In the genomic region with DNA sequence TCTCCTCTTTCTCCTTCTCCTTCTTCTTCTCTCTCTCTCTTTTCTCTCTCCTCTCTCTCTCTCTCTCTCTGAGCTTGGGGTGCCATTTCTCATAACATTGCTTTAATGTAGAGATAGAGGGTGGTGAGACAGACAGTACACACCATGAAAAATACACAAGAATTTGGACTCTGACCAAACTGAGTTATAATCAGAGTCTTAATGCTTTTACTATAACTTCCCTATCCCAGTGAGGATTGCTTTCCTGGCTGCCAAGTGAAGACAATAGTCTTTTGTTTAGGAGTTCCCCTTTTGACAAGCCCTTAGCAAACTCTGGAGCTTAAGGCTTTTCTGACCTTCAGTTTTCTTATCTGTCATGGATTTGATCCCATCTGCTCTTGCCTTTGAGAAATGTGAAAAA, we compare ENCODE assay signal across 12 mouse cellular contexts. TPM values are rescaled to one million over a fixed set of nuclear protein-coding genes. Genes with fewer than 3 reads are reported as not detected.
DNase-seq lines count a peak whose midpoint lies in the region; ATAC-seq and TF ChIP-seq lines count a peak whose summit lies in the region.
"Had no signal": no experiment of that assay in that cellular context is flagged by ENCODE, and none has a peak within 500 bp of the region (broad histone marks: within the 10 kb centered on the region; RNA-seq: fewer than 3 reads in every experiment).

No protein-coding gene starts in this region.

- no peak for ATAC-seq in kidney, postnatal 0 days (replicated peaks; ENCODE audit: low FRiP score, low read depth)
- ATAC-seq in embryonic facial prominence, embryonic 13.5 days (ENCODE audit: insufficient number of reproducible peaks, insufficient read depth, low FRiP score, low TSS enrichment, low read depth): no peak
- ATAC-seq in intestine, embryonic 16.5 days: peak; percentile 68
- no peak for ATAC-seq in stomach, embryonic 14.5 days (ENCODE audit: insufficient number of reproducible peaks, insufficient read depth, low FRiP score, low read depth)
- ATAC-seq: midbrain, embryonic 13.5 days had no signal

- no peak overlapping the region for H3K9ac ChIP-seq in kidney, postnatal 0 days (ENCODE audit: low read depth, low read length)
- H3K9ac ChIP-seq in embryonic facial prominence, embryonic 13.5 days: peak overlapping the region; percentile 75
- no peak overlapping the region for H3K9ac ChIP-seq in intestine, embryonic 16.5 days (ENCODE audit: low read depth, low read length)
- no peak overlapping the region for H3K9ac ChIP-seq in stomach, embryonic 14.5 days (replicated peaks; ENCODE audit: low read depth, low read length)
- H3K9ac ChIP-seq: midbrain, embryonic 13.5 days; neural tube, embryonic 12.5 days had no signal

- no peaks in the 10 kb centered on the region; the same call in 1 of the 2 replicates for H3K4me1 ChIP-seq in kidney, postnatal 0 days (replicated peaks; ENCODE audit: insufficient read depth, low read length)
- H3K4me1 ChIP-seq in embryonic facial prominence, embryonic 13.5 days: peaks cover 45% of the 10 kb centered on the region
- peaks cover 13% of the 10 kb centered on the region for H3K4me1 ChIP-seq in intestine, embryonic 16.5 days (ENCODE audit: control insufficient read depth, insufficient read depth, low read length)
- peaks cover 13% of the 10 kb centered on the region for H3K4me1 ChIP-seq in stomach, embryonic 14.5 days (ENCODE audit: control insufficient read depth, insufficient read depth, low read length)
- H3K4me1 ChIP-seq: neural tube, embryonic 12.5 days had no signal

- H3K27ac ChIP-seq in kidney, postnatal 0 days: no peak overlapping the region
- H3K27ac ChIP-seq in embryonic facial prominence, embryonic 13.5 days: peak overlapping the region; percentile 97
- no peak overlapping the region for H3K27ac ChIP-seq in intestine, embryonic 16.5 days (ENCODE audit: low read length)
- H3K27ac ChIP-seq in stomach, embryonic 14.5 days (ENCODE audit: low read length): no peak overlapping the region
- H3K27ac ChIP-seq: midbrain, embryonic 13.5 days; neural tube, embryonic 12.5 days had no signal

- no peaks in the 10 kb centered on the region for H3K27me3 ChIP-seq in kidney, postnatal 0 days (ENCODE audit: insufficient read depth, low read length)
- H3K27me3 ChIP-seq in embryonic facial prominence, embryonic 13.5 days: no peaks in the 10 kb centered on the region
- H3K27me3 ChIP-seq in intestine, embryonic 16.5 days (replicated peaks; ENCODE audit: control insufficient read depth, insufficient read depth, low read length): no peaks in the 10 kb centered on the region
- H3K27me3 ChIP-seq in stomach, embryonic 14.5 days (ENCODE audit: control insufficient read depth, insufficient read depth, low read length): no peaks in the 10 kb centered on the region
- H3K27me3 ChIP-seq: midbrain, embryonic 13.5 days; neural tube, embryonic 12.5 days had no signal

- no peaks in the 10 kb centered on the region for H3K36me3 ChIP-seq in kidney, postnatal 0 days (ENCODE audit: insufficient read depth, low read length)
- peaks cover 17% of the 10 kb centered on the region for H3K36me3 ChIP-seq in embryonic facial prominence, embryonic 13.5 days
- no peaks in the 10 kb centered on the region for H3K36me3 ChIP-seq in intestine, embryonic 16.5 days (ENCODE audit: control insufficient read depth, insufficient read depth, low read length)
- H3K36me3 ChIP-seq in stomach, embryonic 14.5 days (ENCODE audit: control insufficient read depth, insufficient read depth, low read length): no peaks in the 10 kb centered on the region
- H3K36me3 ChIP-seq: midbrain, embryonic 13.5 days; neural tube, embryonic 12.5 days had no signal

- H3K4me3 ChIP-seq in kidney, postnatal 0 days (replicated peaks; ENCODE audit: low read depth, low read length): peak overlapping the region; percentile 34
- peak overlapping the region; percentile 60 for H3K4me3 ChIP-seq in embryonic facial prominence, embryonic 13.5 days
- H3K4me3 ChIP-seq in intestine, embryonic 16.5 days (ENCODE audit: low read length): no peak overlapping the region
- H3K4me3 ChIP-seq in stomach, embryonic 14.5 days (ENCODE audit: low read depth, low read length): peak overlapping the region; percentile 36; the same call in 1 of the 2 replicates
- H3K4me3 ChIP-seq: midbrain, embryonic 13.5 days; neural tube, embryonic 12.5 days had no signal

- H3K9me3 ChIP-seq in kidney, postnatal 0 days (replicated peaks; ENCODE audit: low read length): no peaks in the 10 kb centered on the region; the same call in 1 of the 2 replicates
- H3K9me3 ChIP-seq in embryonic facial prominence, embryonic 13.5 days: no peaks in the 10 kb centered on the region
- H3K9me3 ChIP-seq in intestine, embryonic 16.5 days (ENCODE audit: control insufficient read depth, low read length): no peaks in the 10 kb centered on the region
- H3K9me3 ChIP-seq in stomach, embryonic 14.5 days (ENCODE audit: control insufficient read depth, low read depth, low read length): no peaks in the 10 kb centered on the region
- H3K9me3 ChIP-seq: neural tube, embryonic 12.5 days had no signal

- H3K4me2 ChIP-seq in kidney, postnatal 0 days (ENCODE audit: low read length): peak overlapping the region; percentile 49
- H3K4me2 ChIP-seq in embryonic facial prominence, embryonic 13.5 days: peak overlapping the region; percentile 58
- peak overlapping the region; percentile 9; the same call in 1 of the 2 replicates for H3K4me2 ChIP-seq in intestine, embryonic 16.5 days (ENCODE audit: low read depth, low read length)
- peak overlapping the region; percentile 49 for H3K4me2 ChIP-seq in stomach, embryonic 14.5 days (replicated peaks; ENCODE audit: low read depth, low read length)
- H3K4me2 ChIP-seq: midbrain, embryonic 13.5 days had no signal

- TF ChIP-seq CTCF in kidney, postnatal 0 days (IDR thresholded peaks at IDR 0.05; ENCODE audit: low read depth): no peak

- no peak for DNase-seq in kidney, postnatal 0 days (ENCODE audit: low spot score)
- DNase-seq in kidney, postnatal 4 days: no peak
- DNase-seq in ovary, postnatal 14 days (ENCODE audit: low spot score): no peak
- no peak for DNase-seq in right cerebral cortex, postnatal 4 days
- DNase-seq: layer of hippocampus, adult 9-11 months; retina, postnatal 1 day; thymus, adult 2 months had no signal

RNA-seq across cellular contexts. Expression of a gene that starts 1.9 kb away (rescaled TPM):
- 50.3 and 54.2 TPM in 2 replicates for polyA plus RNA-seq in kidney, postnatal 0 days (2015; fragmentation: Nextera tagmentation; extraction: Ambion mirVana)
- polyA plus RNA-seq in embryonic facial prominence, embryonic 13.5 days (2015; fragmentation: Nextera tagmentation; extraction: Ambion mirVana): 115 and 129 TPM in 2 replicates
- polyA plus RNA-seq in intestine, embryonic 16.5 days (2015; fragmentation: Nextera tagmentation; extraction: Ambion mirVana): 34.1 and 38.0 TPM in 2 replicates
- 66.1 and 70.1 TPM in 2 replicates for polyA plus RNA-seq in stomach, embryonic 14.5 days (2014; fragmentation: Nextera tagmentation; extraction: Ambion mirVana)
